Mouse (Mus musculus) forebrain, embryonic 10.5 days (tissue): Measurements from ENCODE around the gene Bad. TPM values are rescaled to one million over a fixed set of nuclear protein-coding genes. Genes with fewer than 3 reads are reported as not detected.
A peak's percentile ranks its signal among the peaks of the same experiment; 100 is the strongest.
"Not testable (repeated sequence)": the region's sequence is repeated elsewhere in the genome, so short reads cannot be mapped to it uniquely, and the experiment has no call there.

Source experiments
- DNase-seq: peaks from one replicate; pipeline ENCODE4 v3.0.0-alpha.2; 2017; ENCODE audit warnings: low spot score; ENCODE audit errors: extremely low spot score
- H3K27ac ChIP-seq: fragments of 300-500 bp; sonication (generic); 2 replicates; pipeline ENCODE4 v1.5.1; 2016; ENCODE audit warnings: mild to moderate bottlenecking
- H3K27me3 ChIP-seq: fragments of 300-500 bp; sonication (generic); 2 replicates; pipeline ENCODE4 v1.6.1; 2016; ENCODE audit warnings: mild to moderate bottlenecking; ENCODE audit not compliant: poor library complexity, severe bottlenecking
- H3K36me3 ChIP-seq: fragments of 300-500 bp; sonication (generic); replicated peaks from 2 replicates; pipeline ENCODE4 v1.6.1; 2016; ENCODE audit warnings: mild to moderate bottlenecking, moderate library complexity
- H3K4me1 ChIP-seq: fragments of 300-500 bp; sonication (generic); 2 replicates; pipeline ENCODE4 v1.6.1; 2016
- H3K4me3 ChIP-seq: fragments of 300-500 bp; sonication (generic); 2 replicates; pipeline ENCODE4 v1.5.1; 2016; ENCODE audit warnings: mild to moderate bottlenecking, moderate library complexity
- H3K9me3 ChIP-seq: fragments of 300-500 bp; sonication (generic); 2 replicates; pipeline ENCODE4 v1.6.1; 2016; ENCODE audit warnings: mild to moderate bottlenecking, moderate library complexity
- WGBS: fragments of 180-500 bp; shearing (Covaris S2); methylation state at CpG from one replicate; pipeline ENCODE4 v1.1.7; 2016; 5-methylcytosine and 5-hydroxymethylcytosine counted together
- polyA plus RNA-seq: library from polyadenylated mRNA; unstranded; fragments of >200 nt; fragmentation: Nextera tagmentation; extraction: Ambion mirVana; gene quantifications from 2 replicates; pipeline ENCODE4 v1.2.1, GENCODE M21; 2016

The Bad gene
- polyA plus RNA-seq: 55.9 and 59.8 TPM in 2 replicates

GRCm38 (mm10) chr19:6941372-6942248 is at the start of gene Bad:
TSS of gene Bad (plus strand) at chr19:6941861.
- H3K4me3 ChIP-seq: peak within 1 kb of the TSS; percentile 83
- H3K9me3 ChIP-seq: no peaks in the 10 kb centered on the region
- H3K27ac ChIP-seq: peak within 1 kb of the TSS; percentile 95
- peaks cover 16% of the 10 kb centered on the region for H3K27me3 ChIP-seq
- H3K36me3 ChIP-seq: peaks cover 18% of the 10 kb centered on the region
- WGBS: under 1% methylated on average over 83 of the region's 83 CpGs
- H3K4me1 ChIP-seq: peaks cover 39% of the 10 kb centered on the region
- DNase-seq: peak; percentile 92

DNA sequence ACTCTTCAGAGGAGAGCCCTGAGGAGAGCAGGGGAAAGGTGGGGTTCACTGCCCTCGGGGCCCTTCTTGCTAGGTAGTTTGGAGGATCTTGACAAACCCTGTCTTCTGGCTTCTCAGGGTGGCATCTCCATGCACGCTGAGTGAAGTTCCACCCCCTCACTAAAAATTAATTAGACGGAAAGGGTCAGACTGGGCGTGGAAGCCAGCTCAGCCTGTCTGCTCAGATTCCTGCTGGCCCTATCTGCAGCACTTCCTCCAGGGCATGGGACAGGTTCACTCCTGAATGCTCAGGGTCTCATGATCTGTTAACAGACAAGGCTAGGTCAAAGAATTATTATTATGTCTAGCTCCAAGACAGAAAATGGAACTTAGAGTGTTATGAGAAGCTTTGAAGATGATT is 49.1 kb upstream of the Bad start:
- Histone ChIP-seq H3K27me3 (no peaks in the 10 kb centered on the region), H3K36me3 (no peaks in the 10 kb centered on the region), H3K4me3 (no peak overlapping the region), H3K4me1 (no peaks in the 10 kb centered on the region), H3K9me3 (peaks cover 8% of the 10 kb centered on the region; the same call in 1 of the 2 replicates), H3K27ac (no peak overlapping the region)
- 74% methylated on average over 4 of the region's 4 CpGs for WGBS
- no peak for DNase-seq

DNA sequence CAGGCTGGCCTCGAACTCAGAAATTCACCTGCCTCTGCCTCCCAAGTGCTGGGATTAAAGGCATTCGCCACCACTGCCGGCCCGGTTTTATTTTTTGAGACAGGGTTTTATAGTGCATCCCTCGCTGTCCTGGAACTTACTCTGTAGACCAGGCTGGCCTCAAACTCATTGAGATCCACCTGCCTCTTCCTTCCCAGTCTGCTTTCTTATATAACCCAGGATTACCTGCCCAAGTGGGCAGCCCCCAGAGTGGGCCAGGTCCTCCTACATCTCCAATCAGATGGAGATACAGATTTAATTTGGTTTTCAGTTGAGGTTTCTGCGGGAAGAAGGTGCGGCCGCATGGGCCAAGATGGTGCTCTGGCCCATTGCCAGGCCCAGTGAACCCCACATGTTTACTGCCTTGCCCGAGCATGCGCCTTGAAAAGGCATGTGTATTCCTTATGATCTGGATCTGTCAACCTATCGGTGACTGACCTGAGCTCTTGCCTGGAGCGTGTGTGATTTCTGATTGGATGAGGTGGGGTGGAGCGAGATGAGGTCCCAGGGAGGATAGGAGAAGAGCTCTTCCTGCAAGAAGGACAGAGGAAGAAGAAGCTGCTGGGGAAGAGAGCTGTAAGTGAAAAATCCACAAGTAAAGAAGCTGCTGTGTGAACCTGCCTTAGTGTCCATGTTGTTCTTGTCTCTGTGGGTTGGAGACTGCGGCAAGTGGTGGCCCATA is 47.8 kb upstream of the Bad start:
- Histone ChIP-seq H3K27ac (no peak overlapping the region), H3K4me1 (no peaks in the 10 kb centered on the region), H3K4me3 (no peak overlapping the region), H3K9me3 (peaks cover 8% of the 10 kb centered on the region; the same call in 1 of the 2 replicates), H3K27me3 (no peaks in the 10 kb centered on the region), H3K36me3 (no peaks in the 10 kb centered on the region)
- 95% methylated on average over 14 of the region's 14 CpGs for WGBS
- no peak for DNase-seq

DNA sequence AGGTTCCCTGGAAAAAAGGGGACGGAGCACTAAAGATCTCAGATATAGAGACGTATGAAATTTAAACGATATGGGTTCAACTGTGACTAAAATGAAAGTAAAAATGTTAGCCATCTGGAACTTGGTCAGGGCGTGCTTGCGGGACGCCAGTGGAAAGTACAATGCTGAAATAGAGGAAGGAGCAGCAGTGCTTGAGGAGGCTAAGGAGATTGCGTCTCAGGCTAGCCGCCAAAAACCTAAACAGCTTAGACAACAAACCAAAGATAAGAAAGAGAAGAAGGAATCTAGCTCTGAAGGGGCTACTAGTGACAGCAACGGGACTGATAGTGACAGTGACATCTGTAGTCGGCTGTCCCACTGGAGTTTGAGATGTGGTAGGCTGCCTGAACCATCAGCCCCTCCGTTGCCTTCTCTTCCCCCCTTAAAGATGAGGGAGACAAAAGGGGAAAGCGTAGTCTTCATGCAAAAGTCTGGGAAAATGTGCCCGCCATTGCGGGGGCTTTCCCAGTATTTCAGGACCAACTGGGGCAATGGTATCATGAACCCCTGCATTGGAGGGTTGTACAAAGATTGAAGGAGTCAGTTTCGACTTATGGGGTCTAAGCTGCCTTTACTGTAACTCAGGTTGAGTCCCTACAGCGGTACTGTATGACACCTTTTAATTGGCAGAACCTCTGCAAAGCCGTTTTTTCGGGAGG is 45.9 kb upstream of the Bad start:
- WGBS: 93% methylated on average over 18 of the region's 18 CpGs

GRCm38 (mm10) chr19:6899641-6900040 is 42.0 kb upstream of the Bad start:
- Histone ChIP-seq H3K27me3 (no peaks in the 10 kb centered on the region), H3K36me3 (peaks cover 7% of the 10 kb centered on the region; the same call in 1 of the 2 replicates), H3K4me1 (no peaks in the 10 kb centered on the region), H3K4me3 (no peak overlapping the region), H3K9me3 (peaks cover 14% of the 10 kb centered on the region; the same call in 1 of the 2 replicates), H3K27ac (no peak overlapping the region)
- 83% methylated on average over 4 of the region's 4 CpGs for WGBS
- DNase-seq: no peak

More for the DNA sequence above, 45.9 kb upstream of the Bad start:
- H3K9me3 ChIP-seq: peaks cover 14% of the 10 kb centered on the region; the same call in 1 of the 2 replicates
- H3K4me1 ChIP-seq, H3K27ac ChIP-seq, DNase-seq, H3K4me3 ChIP-seq, H3K36me3 ChIP-seq, H3K27me3 ChIP-seq: not testable (repeated sequence)

DNA sequence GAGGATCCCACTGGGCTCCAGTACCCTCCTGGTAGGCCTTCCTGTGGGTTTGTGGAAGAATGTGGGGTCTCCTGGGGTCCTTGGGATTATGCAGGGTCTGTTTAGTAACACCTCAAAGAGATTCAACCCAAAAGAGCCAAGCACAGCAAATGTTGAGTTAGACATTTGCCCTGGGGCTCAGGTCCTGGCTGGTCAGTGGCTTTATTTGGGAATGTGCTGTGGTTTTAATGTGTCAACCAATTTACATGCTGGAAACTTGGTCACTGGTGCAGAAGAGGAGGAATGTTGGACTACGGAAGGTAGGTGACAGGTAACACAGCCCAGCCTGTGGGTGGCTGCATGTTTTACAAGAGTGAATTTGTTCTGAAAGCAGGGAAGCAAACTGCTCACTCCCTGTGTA is 38.6 kb upstream of the Bad start:
- Histone ChIP-seq H3K27ac (no peak overlapping the region), H3K27me3 (no peaks in the 10 kb centered on the region), H3K36me3 (peaks cover 40% of the 10 kb centered on the region), H3K9me3 (peaks cover 6% of the 10 kb centered on the region; the same call in 1 of the 2 replicates), H3K4me3 (no peak overlapping the region), H3K4me1 (peaks cover 12% of the 10 kb centered on the region)
- WGBS: 94% methylated on average over 1 of the region's 1 CpGs
- DNase-seq: no peak

- no peak for DNase-seq
- Histone ChIP-seq H3K4me3 (no peak overlapping the region), H3K9me3 (peaks cover 6% of the 10 kb centered on the region; the same call in 1 of the 2 replicates), H3K27ac (no peak overlapping the region), H3K4me1 (peaks cover 28% of the 10 kb centered on the region), H3K36me3 (peaks cover 40% of the 10 kb centered on the region), H3K27me3 (no peaks in the 10 kb centered on the region)
- 84% methylated on average over 2 of the region's 2 CpGs for WGBS
Measured at GRCm38 (mm10) chr19:6904846-6905245, 36.8 kb upstream of the Bad start.

DNA sequence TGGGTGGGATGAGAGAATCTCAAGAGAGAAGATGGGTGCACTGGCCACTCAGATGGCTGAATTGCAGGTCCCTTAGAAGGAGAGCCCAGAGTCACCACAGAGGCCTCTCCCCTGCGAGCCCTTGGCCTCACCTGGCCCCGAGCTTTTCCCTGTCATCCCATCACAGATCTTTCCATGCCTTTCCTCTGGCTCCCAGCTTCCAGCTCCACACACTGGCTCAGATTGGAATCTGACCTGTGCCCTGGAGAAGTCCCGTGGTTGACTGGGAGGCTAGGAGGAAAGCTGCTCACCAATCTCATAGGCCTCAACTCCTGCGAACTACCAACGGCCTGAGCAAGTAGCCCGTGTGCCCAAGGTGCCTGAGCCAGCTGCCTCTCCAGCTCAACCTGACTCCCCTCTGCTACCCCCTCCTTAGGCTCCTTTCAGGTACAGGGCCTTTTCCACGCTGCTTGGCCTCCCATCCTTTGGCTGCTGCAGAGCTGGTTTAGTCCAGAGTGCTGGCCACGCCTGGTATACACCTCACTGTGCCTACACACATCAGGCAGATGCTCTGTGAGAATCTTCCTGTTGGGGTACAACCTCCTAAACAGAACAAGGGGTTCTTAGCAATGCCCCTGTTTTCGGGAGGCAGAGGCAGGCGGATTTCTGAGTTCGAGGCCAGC is 36.0 kb upstream of the Bad start:
- WGBS: 91% methylated on average over 11 of the region's 11 CpGs
- H3K4me1 ChIP-seq: peaks cover 28% of the 10 kb centered on the region
- no peaks in the 10 kb centered on the region for H3K27me3 ChIP-seq
- no peak for DNase-seq
- H3K4me3 ChIP-seq: no peak overlapping the region
- H3K9me3 ChIP-seq: no peaks in the 10 kb centered on the region
- H3K27ac ChIP-seq: no peak overlapping the region
- peaks cover 40% of the 10 kb centered on the region for H3K36me3 ChIP-seq

- H3K4me3 ChIP-seq: no peak overlapping the region
- DNase-seq: no peak
Measured at GRCm38 (mm10) chr19:6906199-6906598, 35.5 kb upstream of the Bad start.

DNA sequence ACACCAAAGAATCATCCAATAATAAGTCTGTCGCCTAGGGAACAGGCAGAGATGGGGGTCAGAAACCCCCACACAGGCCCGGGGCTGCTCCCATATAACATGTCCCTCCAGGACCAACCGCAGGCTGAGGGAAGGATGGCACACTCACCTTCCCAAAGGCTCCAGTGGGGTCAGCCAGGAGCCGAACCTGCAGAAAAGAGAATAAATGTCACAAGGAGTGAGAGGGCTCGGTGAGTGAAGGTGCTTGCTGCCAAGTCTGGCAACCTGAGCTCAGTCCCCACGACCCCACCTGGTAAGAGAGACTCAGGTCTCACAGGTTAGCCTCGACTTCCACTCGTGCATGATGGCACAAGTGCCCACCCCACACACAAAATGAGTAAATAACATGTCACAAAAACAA is 34.6 kb upstream of the Bad start:
- Histone ChIP-seq H3K27ac (no peak overlapping the region), H3K27me3 (no peaks in the 10 kb centered on the region), H3K4me1 (peaks cover 39% of the 10 kb centered on the region), H3K36me3 (peaks cover 53% of the 10 kb centered on the region), H3K4me3 (no peak overlapping the region), H3K9me3 (no peaks in the 10 kb centered on the region)
- WGBS: 95% methylated on average over 8 of the region's 8 CpGs
- no peak for DNase-seq

More at GRCm38 (mm10) chr19:6906199-6906598, 35.5 kb upstream of the Bad start:
- WGBS: 85% methylated on average over 3 of the region's 3 CpGs
- no peaks in the 10 kb centered on the region for H3K9me3 ChIP-seq
- no peak overlapping the region for H3K27ac ChIP-seq
- peaks cover 44% of the 10 kb centered on the region for H3K36me3 ChIP-seq
- no peaks in the 10 kb centered on the region for H3K27me3 ChIP-seq
- peaks cover 32% of the 10 kb centered on the region for H3K4me1 ChIP-seq

GRCm38 (mm10) chr19:6907811-6908540 is 33.7 kb upstream of the Bad start:
- 91% methylated on average over 7 of the region's 7 CpGs for WGBS
- Histone ChIP-seq H3K27ac (no peak overlapping the region), H3K4me1 (peaks cover 39% of the 10 kb centered on the region), H3K36me3 (peaks cover 61% of the 10 kb centered on the region), H3K27me3 (no peaks in the 10 kb centered on the region), H3K4me3 (peak overlapping the region; percentile 81), H3K9me3 (no peaks in the 10 kb centered on the region)
- no peak for DNase-seq
